Mouse (Mus musculus) forebrain, embryonic 14.5 days (tissue): Measurements from ENCODE around the gene Pola2. TPM values are rescaled to one million over a fixed set of nuclear protein-coding genes. Genes with fewer than 3 reads are reported as not detected.

Experiments
- ATAC-seq: fragments of 200-750 bp; cut with Nextera tagmentation; 2 replicates; pipeline ENCODE4 v1.8.0; 2017; ENCODE audit warnings: mild to moderate bottlenecking, moderate library complexity
- DNase-seq: peaks from one replicate; pipeline ENCODE4 v3.0.0-alpha.2; 2015; ENCODE audit warnings: low spot score
- H3K27ac ChIP-seq: fragments of 300-500 bp; sonication (generic); 2 replicates; pipeline ENCODE4 v1.5.1; 2014; ENCODE audit warnings: low read depth, mild to moderate bottlenecking, control low read depth, low read length, moderate library complexity
- H3K27me3 ChIP-seq: fragments of 300-500 bp; sonication (generic); replicated peaks from 2 replicates; pipeline ENCODE4 v1.6.1; 2014; ENCODE audit warnings: low read length, control low read depth, mixed read lengths; ENCODE audit not compliant: control insufficient read depth, insufficient read depth
- H3K36me3 ChIP-seq: fragments of 300-500 bp; sonication (generic); 2 replicates; pipeline ENCODE4 v1.6.1; 2014; ENCODE audit warnings: low read length, control low read depth; ENCODE audit not compliant: control insufficient read depth, insufficient read depth
- H3K4me1 ChIP-seq: fragments of 300-500 bp; sonication (generic); 2 replicates; pipeline ENCODE4 v1.6.1; 2014; ENCODE audit warnings: antibody characterized with exemption, low read length, control low read depth; ENCODE audit not compliant: control insufficient read depth, insufficient read depth
- H3K4me2 ChIP-seq: fragments of 300-500 bp; sonication (generic); 2 replicates; pipeline ENCODE4 v1.6.1; 2014; ENCODE audit warnings: mild to moderate bottlenecking, control low read depth, low read length
- H3K4me3 ChIP-seq: fragments of 300-500 bp; sonication (generic); 2 replicates; pipeline ENCODE4 v1.5.1; 2014; ENCODE audit warnings: low read depth, low read length, control low read depth
- H3K9ac ChIP-seq: fragments of 300-500 bp; sonication (generic); 2 replicates; pipeline ENCODE4 v1.6.1; 2014; ENCODE audit warnings: mild to moderate bottlenecking, low read length, control low read depth, moderate library complexity
- H3K9me3 ChIP-seq: fragments of 300-500 bp; sonication (generic); replicated peaks from 2 replicates; pipeline ENCODE4 v1.6.1; 2016; ENCODE audit warnings: low read length, control low read depth, mixed read lengths; ENCODE audit not compliant: control insufficient read depth
- WGBS: fragments of 180-500 bp; shearing (Covaris S2); extraction: QIAGEN DNeasy Blood & Tissue Kit; methylation state at CpG from one replicate; pipeline ENCODE4 v1.1.7; 2014; 5-methylcytosine and 5-hydroxymethylcytosine counted together
- polyA plus RNA-seq: library from polyadenylated mRNA; unstranded; fragments of >200 nt; fragmentation: Nextera tagmentation; extraction: Ambion mirVana; gene quantifications from 2 replicates; pipeline ENCODE4 v1.2.1, GENCODE M21; 2014

Gene Pola2
- polyA plus RNA-seq, 1 experiment from 2014 or later, result 41.1 TPM

GRCm38 (mm10) chr19:5975676-5976075, 11.7 kb upstream of the Pola2 start:
- ATAC-seq (peak; percentile 75), DNase-seq (peak; percentile 87)
- no peak overlapping the region for H3K4me2 ChIP-seq
- H3K9me3 ChIP-seq, result no peaks in the 10 kb centered on the region
- H3K36me3 ChIP-seq, result no peaks in the 10 kb centered on the region
- no peaks in the 10 kb centered on the region for H3K27me3 ChIP-seq
- no peak overlapping the region for H3K4me3 ChIP-seq
- no peaks in the 10 kb centered on the region for H3K4me1 ChIP-seq
- no peak overlapping the region for H3K9ac ChIP-seq
- WGBS, result 48% methylated on average over 4 of the region's 4 CpGs
- H3K27ac ChIP-seq, result no peak overlapping the region

GRCm38 (mm10) chr19:5975112-5975511, 11.1 kb upstream of the Pola2 start:
- no peak overlapping the region for H3K9ac ChIP-seq
- DNase-seq, result peak; percentile 55
- 70% methylated on average over 4 of the region's 4 CpGs for WGBS
- H3K4me1 ChIP-seq, result no peaks in the 10 kb centered on the region
- H3K9me3 ChIP-seq, result no peaks in the 10 kb centered on the region
- H3K4me3 ChIP-seq, result no peak overlapping the region
- peak; percentile 32; the same call in 1 of the 2 replicates for ATAC-seq
- no peaks in the 10 kb centered on the region for H3K36me3 ChIP-seq
- no peak overlapping the region for H3K4me2 ChIP-seq
- H3K27me3 ChIP-seq, result no peaks in the 10 kb centered on the region
- H3K27ac ChIP-seq, result no peak overlapping the region

GRCm38 (mm10) chr19:5967664-5968063, 3.7 kb upstream of the Pola2 start:
- no peak for ATAC-seq
- H3K9ac ChIP-seq, result no peak overlapping the region
- H3K27ac ChIP-seq, result no peak overlapping the region
- H3K4me1 ChIP-seq, result peaks cover 4% of the 10 kb centered on the region; the same call in 1 of the 2 replicates
- H3K9me3 ChIP-seq, result no peaks in the 10 kb centered on the region
- H3K4me2 ChIP-seq, result no peak overlapping the region
- no peaks in the 10 kb centered on the region for H3K36me3 ChIP-seq
- 88% methylated on average over 10 of the region's 10 CpGs for WGBS
- no peak for DNase-seq
- H3K27me3 ChIP-seq, result no peaks in the 10 kb centered on the region
- no peak overlapping the region for H3K4me3 ChIP-seq

GRCm38 (mm10) chr19:5966786-5967185, 2.8 kb upstream of the Pola2 start:
- no peaks in the 10 kb centered on the region for H3K27me3 ChIP-seq
- DNase-seq (no peak), ATAC-seq (no peak)
- H3K4me2 ChIP-seq, result no peak overlapping the region
- H3K4me1 ChIP-seq, result peaks cover 4% of the 10 kb centered on the region; the same call in 1 of the 2 replicates
- no peak overlapping the region for H3K4me3 ChIP-seq
- H3K9me3 ChIP-seq, result no peaks in the 10 kb centered on the region
- no peak overlapping the region for H3K27ac ChIP-seq
- 69% methylated on average over 6 of the region's 6 CpGs for WGBS
- H3K36me3 ChIP-seq, result no peaks in the 10 kb centered on the region
- H3K9ac ChIP-seq, result no peak overlapping the region

- DNase-seq (no peak), ATAC-seq (no peak)
- Histone ChIP-seq H3K27me3 (no peaks in the 10 kb centered on the region), H3K27ac (no peak overlapping the region), H3K9ac (no peak overlapping the region), H3K4me1 (peaks cover 4% of the 10 kb centered on the region; the same call in 1 of the 2 replicates), H3K9me3 (no peaks in the 10 kb centered on the region), H3K4me2 (no peak overlapping the region), H3K4me3 (no peak overlapping the region), H3K36me3 (no peaks in the 10 kb centered on the region)
- WGBS, result 96% methylated on average over 2 of the region's 2 CpGs
Measured at GRCm38 (mm10) chr19:5965910-5966309, 1.9 kb upstream of the Pola2 start.

- DNase-seq, result peak; percentile 85
- no peaks in the 10 kb centered on the region for H3K27me3 ChIP-seq
- H3K4me1 ChIP-seq, result peaks cover 4% of the 10 kb centered on the region; the same call in 1 of the 2 replicates
- no peak overlapping the region for H3K4me3 ChIP-seq
- H3K4me2 ChIP-seq, result no peak overlapping the region
- H3K27ac ChIP-seq, result no peak overlapping the region
- H3K36me3 ChIP-seq, result 0 out of 2 replicates have a peak, but pooled peaks cover 3% of the 10 kb centered on the region
- WGBS, result 12% methylated on average over 4 of the region's 4 CpGs
- H3K9ac ChIP-seq, result no peak overlapping the region
- no peaks in the 10 kb centered on the region for H3K9me3 ChIP-seq
- ATAC-seq, result no peak
Measured at GRCm38 (mm10) chr19:5965280-5965679, 1.3 kb upstream of the Pola2 start.

- Histone ChIP-seq H3K9me3 (no peaks in the 10 kb centered on the region), H3K4me3 (peak overlapping the region; percentile 48; the same call in 1 of the 2 replicates), H3K27ac (no peak overlapping the region), H3K36me3 (0 out of 2 replicates have a peak, but pooled peaks cover 3% of the 10 kb centered on the region), H3K4me2 (peak overlapping the region; percentile 91), H3K9ac (no peak overlapping the region), H3K27me3 (no peaks in the 10 kb centered on the region), H3K4me1 (peaks cover 4% of the 10 kb centered on the region; the same call in 1 of the 2 replicates)
- ATAC-seq (no peak), DNase-seq (no peak)
- 77% methylated on average over 2 of the region's 2 CpGs for WGBS
Measured at GRCm38 (mm10) chr19:5964804-5965203, 802 bp upstream of the Pola2 start.

GRCm38 (mm10) chr19:5962651-5963050, 1.4 kb downstream of the Pola2 start:
- Histone ChIP-seq H3K27me3 (no peaks in the 10 kb centered on the region), H3K4me2 (peak overlapping the region; percentile 91), H3K4me1 (peaks cover 4% of the 10 kb centered on the region; the same call in 1 of the 2 replicates), H3K4me3 (peak overlapping the region; percentile 48; the same call in 1 of the 2 replicates), H3K36me3 (peaks cover 16% of the 10 kb centered on the region; the same call in 1 of the 2 replicates), H3K9me3 (no peaks in the 10 kb centered on the region), H3K9ac (peak overlapping the region; percentile 68; the same call in 1 of the 2 replicates), H3K27ac (no peak overlapping the region)
- DNase-seq (no peak), ATAC-seq (no peak)
- WGBS, result 28% methylated on average over 1 of the region's 1 CpGs

GRCm38 (mm10) chr19:5957371-5957770, 6.6 kb downstream of the Pola2 start:
- no peaks in the 10 kb centered on the region for H3K4me1 ChIP-seq
- no peak for DNase-seq
- H3K4me3 ChIP-seq, result no peak overlapping the region
- WGBS, result 95% methylated on average over 5 of the region's 5 CpGs
- H3K9ac ChIP-seq, result no peak overlapping the region
- ATAC-seq, result no peak
- H3K27me3 ChIP-seq, result no peaks in the 10 kb centered on the region
- H3K27ac ChIP-seq, result no peak overlapping the region
- peaks cover 45% of the 10 kb centered on the region for H3K36me3 ChIP-seq
- no peaks in the 10 kb centered on the region for H3K9me3 ChIP-seq
- H3K4me2 ChIP-seq, result no peak overlapping the region
